In genomic region chr5:138253061-138253460, GRCm38 (mm10) we compare ENCODE assay signal across 31 mouse cellular contexts. TPM values are rescaled to one million over a fixed set of nuclear protein-coding genes. Genes with fewer than 3 reads are reported as not detected.
A peak's percentile ranks its signal among the peaks of the same experiment; 100 is the strongest.
DNase-seq lines count a peak whose midpoint lies in the region; ATAC-seq and TF ChIP-seq lines count a peak whose summit lies in the region.
"Had no signal": no experiment of that assay in that cellular context is flagged by ENCODE, and none has a peak within 500 bp of the region (broad histone marks: within the 10 kb centered on the region; RNA-seq: fewer than 3 reads in every experiment).

No protein-coding gene starts in this region.

- 0 out of 2 replicates have a peak, but pooled peaks have one; percentile 24 for TF ChIP-seq CTCF in liver, embryonic 14.5 days (IDR thresholded peaks at IDR 0.05; ENCODE audit: low read depth)

- no peak for DNase-seq in liver, embryonic 14.5 days (ENCODE audit: low read depth in 3 of 3, low spot score in 3 of 3)
- DNase-seq in liver = no peak
- DNase-seq in 416B (ENCODE audit: low read depth) = peak; percentile 69
- peak; percentile 43 for DNase-seq in ES-CJ7 (ENCODE audit: low read depth, low spot score)
- peak; percentile 45 for DNase-seq in ZHBTc4 (ENCODE audit: low read depth, low spot score)
- DNase-seq in left cerebral cortex, adult 18-20 months (ENCODE audit: low spot score in 2 of 2) = no peak
- no peak for DNase-seq in thymus, postnatal 14 days
- DNase-seq: adrenal gland, postnatal 10 days; cerebellum, adult 11 months; cerebellum, adult 2 months; cerebellum, adult 9-11 months; cerebellum, postnatal 25 days; forebrain, postnatal 0 days; gastrocnemius, adult 2 months; gastrocnemius, postnatal 14 days; heart, adult 18-20 months had no signal

- H3K9me3 ChIP-seq in liver, embryonic 14.5 days (ENCODE audit: control insufficient read depth, low read length) = no peaks in the 10 kb centered on the region
- H3K9me3 ChIP-seq: embryonic facial prominence, embryonic 12.5 days; embryonic facial prominence, embryonic 15.5 days; heart, embryonic 13.5 days; hindbrain, embryonic 12.5 days; hindbrain, embryonic 15.5 days had no signal

- H3K27me3 ChIP-seq in liver, embryonic 14.5 days (ENCODE audit: control insufficient read depth, insufficient read depth, low read length) = no peaks in the 10 kb centered on the region
- H3K27me3 ChIP-seq: embryonic facial prominence, embryonic 12.5 days; embryonic facial prominence, embryonic 15.5 days; heart, embryonic 13.5 days; hindbrain, embryonic 12.5 days; hindbrain, embryonic 15.5 days had no signal

- no peak overlapping the region for H3K4me3 ChIP-seq in liver, embryonic 14.5 days (ENCODE audit: insufficient read depth in 1 of 2, low read depth in 2 of 2, low read length in 2 of 2)
- H3K4me3 ChIP-seq: embryonic facial prominence, embryonic 12.5 days; embryonic facial prominence, embryonic 15.5 days; gastrocnemius, adult 2 months; heart, embryonic 13.5 days; hindbrain, embryonic 12.5 days; hindbrain, embryonic 15.5 days had no signal

- H3K4me2 ChIP-seq in liver, embryonic 14.5 days (ENCODE audit: low read depth) = no peak overlapping the region
- H3K4me2 ChIP-seq: embryonic facial prominence, embryonic 12.5 days; embryonic facial prominence, embryonic 15.5 days; heart, embryonic 13.5 days; hindbrain, embryonic 12.5 days; hindbrain, embryonic 15.5 days had no signal

- ATAC-seq in liver, embryonic 14.5 days (ENCODE audit: insufficient read depth) = no peak
- ATAC-seq: CD4-positive, CD25-positive, alpha-beta regulatory T cell, adult 4 months; forebrain, embryonic 14.5 days; forebrain, postnatal 0 days had no signal

- H3K27ac ChIP-seq in liver, embryonic 14.5 days = no peak overlapping the region
- H3K27ac ChIP-seq: embryonic facial prominence, embryonic 12.5 days; embryonic facial prominence, embryonic 15.5 days; gastrocnemius, adult 2 months; heart, embryonic 13.5 days; hindbrain, embryonic 12.5 days; hindbrain, embryonic 15.5 days had no signal

- no peak for TF ChIP-seq EP300 in liver, embryonic 14.5 days (IDR thresholded peaks at IDR 0.05; ENCODE audit: low read depth)

- H3K4me1 ChIP-seq in liver, embryonic 14.5 days (replicated peaks; ENCODE audit: control insufficient read depth in 2 of 2, insufficient read depth in 2 of 2, low read length in 1 of 2) = peaks cover 5 to 10% of the 10 kb centered on the region in 2 experiments

- 75% methylated on average over 3 of the region's 3 CpGs for WGBS in liver, embryonic 14.5 days (ENCODE audit: insufficient replicate concordance)

- H3K36me3 ChIP-seq in liver, embryonic 14.5 days (replicated peaks; ENCODE audit: control insufficient read depth, insufficient read depth, low read depth) = no peaks in the 10 kb centered on the region
- H3K36me3 ChIP-seq: embryonic facial prominence, embryonic 12.5 days; embryonic facial prominence, embryonic 15.5 days had no signal

- H3K9ac ChIP-seq in liver, embryonic 14.5 days (replicated peaks) = no peak overlapping the region
- H3K9ac ChIP-seq: embryonic facial prominence, embryonic 12.5 days; embryonic facial prominence, embryonic 15.5 days; forebrain, postnatal 0 days; heart, embryonic 13.5 days; hindbrain, embryonic 12.5 days; hindbrain, embryonic 15.5 days had no signal

RNA-seq across cellular contexts. Expression of gene Lamtor4, which starts 2.2 kb away (rescaled TPM):
- polyA plus RNA-seq in liver, embryonic 14.5 days (2012; rRNA removed) = 26.2 and 36.3 TPM in 2 replicates
- 35.5 and 35.6 TPM in 2 replicates for polyA plus RNA-seq in liver, embryonic 14.5 days (2014; fragmentation: Nextera tagmentation; extraction: Ambion mirVana)
- total RNA-seq in left cerebral cortex, adult 18-20 months (2021) = 10 to 100 TPM; 50.7 to 56.1 TPM

RNA-seq across cellular contexts. Expression of gene BC037034, which starts 10.8 kb away (rescaled TPM):
- 22.4 and 27.6 TPM in 2 replicates for polyA plus RNA-seq in liver, embryonic 14.5 days (2012; rRNA removed)
- polyA plus RNA-seq in liver, embryonic 14.5 days (2014; fragmentation: Nextera tagmentation; extraction: Ambion mirVana) = 1.9 and 2.5 TPM in 2 replicates
- 10 to 100 TPM; 61.4 to 71.1 TPM for total RNA-seq in left cerebral cortex, adult 18-20 months (2021)

RNA-seq across cellular contexts. Expression of gene Gal3st4, which starts 19.6 kb away (rescaled TPM):
- 0.01 TPM in 1 of 2 replicates, not detected in the other for polyA plus RNA-seq in liver, embryonic 14.5 days (2012; rRNA removed)
- polyA plus RNA-seq in liver, embryonic 14.5 days (2014; fragmentation: Nextera tagmentation; extraction: Ambion mirVana) = 0.14 and 0.18 TPM in 2 replicates
- total RNA-seq in left cerebral cortex, adult 18-20 months (2021) = 1 to 10 TPM; 2.5 to 3.5 TPM
- total RNA-seq: common myeloid progenitor, adult 5-6 weeks; hematopoietic stem cell, adult 5-6 weeks had no signal
- polyA plus RNA-seq: G1E had no signal

RNA-seq across cellular contexts. Expression of gene Gm43720, which starts 26.7 kb away (rescaled TPM):
- not detected in 2 replicates for polyA plus RNA-seq in liver, embryonic 14.5 days (2012; rRNA removed)
- polyA plus RNA-seq in liver, embryonic 14.5 days (2014; fragmentation: Nextera tagmentation; extraction: Ambion mirVana) = 0.01 and 0.04 TPM in 2 replicates
- not detected for total RNA-seq in left cerebral cortex, adult 18-20 months (2021)
- total RNA-seq: adrenal gland, adult 18-20 months; adrenal gland, postnatal 4 days; common myeloid progenitor, adult 5-6 weeks; gastrocnemius, adult 2 months; gastrocnemius, postnatal 14 days; gastrocnemius, postnatal 4 days; heart, adult 18-20 months; heart, postnatal 25 days; hematopoietic stem cell, adult 5-6 weeks had no signal
- polyA plus RNA-seq: C2C12; CD4-positive, CD25-positive, alpha-beta regulatory T cell, adult 4 months; forebrain, embryonic 14.5 days; G1E had no signal

RNA-seq across cellular contexts. Expression of gene Gpc2, which starts 26.7 kb away (rescaled TPM):
- 1.7 and 2.5 TPM in 2 replicates for polyA plus RNA-seq in liver, embryonic 14.5 days (2012; rRNA removed)
- not detected in 2 replicates for polyA plus RNA-seq in liver, embryonic 14.5 days (2014; fragmentation: Nextera tagmentation; extraction: Ambion mirVana)
- total RNA-seq in left cerebral cortex, adult 18-20 months (2021) = 1 to 10 TPM in 1 of 2 experiments, under 1 TPM in 1; 0.95 to 1.2 TPM
- total RNA-seq: G1E had no signal
- polyA plus RNA-seq: G1E had no signal

Comparison
In these comparisons a context has a peak if more than half of its experiments do, and no peak if none do; other contexts are left out.
1. DNase-seq: peak in 416B (single experiment), ES-CJ7 (single experiment) and ZHBTc4 (single experiment); none in liver, embryonic 14.5 days (0 of 3), liver (single experiment), left cerebral cortex, adult 18-20 months (0 of 2) and thymus, postnatal 14 days (single experiment).